Comparison of ENCODE assay signal across 16 mouse cellular contexts in genomic region chrX:139578649-139579278, GRCm38 (mm10).
"Had no signal": no experiment of that assay in that cellular context is flagged by ENCODE, and none has a peak within 500 bp of the region (broad histone marks: within the 10 kb centered on the region; RNA-seq: fewer than 3 reads in every experiment).

No protein-coding gene starts in this region.

- H3K27ac ChIP-seq: kidney, postnatal 0 days; limb, embryonic 12.5 days; limb, embryonic 15.5 days; liver, embryonic 13.5 days; stomach, postnatal 0 days had no signal

- H3K9me3 ChIP-seq: limb, embryonic 12.5 days; limb, embryonic 15.5 days; liver, embryonic 13.5 days had no signal

- H3K4me1 ChIP-seq: limb, embryonic 12.5 days; limb, embryonic 15.5 days; liver, embryonic 13.5 days had no signal

- DNase-seq: left cerebral cortex, postnatal 4 days; liver, embryonic 13.5 days; lung, adult 2 months; lung, postnatal 14 days; lung, postnatal 4 days; midbrain, embryonic 14.5 days; right cerebral cortex, postnatal 4 days; thymus, adult 2 months; thymus, postnatal 14 days; thymus, postnatal 4 days had no signal

- ATAC-seq: intestine, postnatal 0 days had no signal

- H3K9ac ChIP-seq: limb, embryonic 12.5 days; limb, embryonic 15.5 days; liver, embryonic 13.5 days had no signal

- H3K27me3 ChIP-seq: limb, embryonic 12.5 days; limb, embryonic 15.5 days; liver, embryonic 13.5 days had no signal

- H3K4me2 ChIP-seq: limb, embryonic 12.5 days; limb, embryonic 15.5 days; liver, embryonic 13.5 days; midbrain, embryonic 11.5 days had no signal

- H3K36me3 ChIP-seq: limb, embryonic 12.5 days; limb, embryonic 15.5 days; liver, embryonic 13.5 days had no signal

- H3K4me3 ChIP-seq: limb, embryonic 12.5 days; limb, embryonic 15.5 days; liver, embryonic 13.5 days had no signal
